Mouse (Mus musculus): ENCODE data around the gene Itpk1.
"Not testable (repeated sequence)": the region's sequence is repeated elsewhere in the genome, so short reads cannot be mapped to it uniquely, and the experiment has no call there.

Itpk1 gene

GRCm38 (mm10) chr12:102634436-102635050 lies 70.2 kb downstream of the Itpk1 start:
- ATAC-seq (ENCODE audit: insufficient number of reproducible peaks, low FRiP score, low TSS enrichment), result no peak

- no peak for ATAC-seq (ENCODE audit: insufficient number of reproducible peaks, low FRiP score, low TSS enrichment)
Measured at GRCm38 (mm10) chr12:102633083-102633501, 71.6 kb downstream of the Itpk1 start.

- ATAC-seq (ENCODE audit: insufficient number of reproducible peaks, low FRiP score, low TSS enrichment), result no peak
Measured at GRCm38 (mm10) chr12:102631690-102632089, 73.0 kb downstream of the Itpk1 start.

DNA sequence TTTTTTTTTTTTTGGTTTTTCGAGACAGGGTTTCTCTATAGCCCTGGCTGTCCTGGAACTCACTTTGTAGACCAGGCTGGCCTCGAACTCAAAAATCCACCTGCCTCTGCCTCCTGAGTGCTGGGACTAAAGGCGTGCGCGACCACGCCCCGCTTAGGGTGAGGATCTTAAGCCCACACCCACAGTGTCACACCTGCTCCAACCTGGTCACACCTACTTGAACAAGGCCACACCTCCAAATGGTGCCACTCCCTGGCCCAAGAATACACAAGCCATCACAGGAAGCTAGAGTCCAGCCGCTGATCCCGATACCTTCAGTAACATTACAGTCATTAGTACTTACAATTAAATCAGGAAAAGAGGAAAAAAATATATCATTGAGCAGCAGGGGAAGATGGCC lies 74.3 kb downstream of the Itpk1 start:
- ATAC-seq (ENCODE audit: insufficient number of reproducible peaks, low FRiP score, low TSS enrichment), result not testable (repeated sequence)

- no peak for ATAC-seq (ENCODE audit: insufficient number of reproducible peaks, low FRiP score, low TSS enrichment)
Measured at GRCm38 (mm10) chr12:102628221-102628620, 76.5 kb downstream of the Itpk1 start.

- ATAC-seq (ENCODE audit: insufficient number of reproducible peaks, low FRiP score, low TSS enrichment), result no peak
Measured at GRCm38 (mm10) chr12:102627545-102627944, 77.2 kb downstream of the Itpk1 start.

DNA sequence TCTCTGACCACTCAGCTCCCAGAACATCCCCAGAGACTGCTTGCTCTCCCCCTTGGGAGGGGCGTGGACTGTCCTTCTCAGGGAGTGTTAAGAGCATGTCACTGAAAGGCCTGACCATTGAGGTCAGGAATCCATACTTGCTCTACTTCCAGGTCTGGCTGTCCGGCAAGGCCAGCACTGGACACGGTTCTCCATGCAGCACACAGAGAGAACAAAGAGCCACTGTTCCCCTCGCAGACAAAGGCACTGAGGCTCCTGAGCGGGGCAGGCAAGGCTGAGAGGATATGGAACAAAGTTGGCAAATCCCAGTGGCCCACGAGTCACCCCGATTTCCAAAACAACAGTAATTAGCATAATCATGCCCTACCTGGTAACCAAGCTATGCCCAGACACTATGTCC lies 77.9 kb downstream of the Itpk1 start:
- ATAC-seq (ENCODE audit: insufficient number of reproducible peaks, low FRiP score, low TSS enrichment), result no peak

- no peak for ATAC-seq (ENCODE audit: insufficient number of reproducible peaks, low FRiP score, low TSS enrichment)
Measured at GRCm38 (mm10) chr12:102625717-102626116, 79.0 kb downstream of the Itpk1 start.

DNA sequence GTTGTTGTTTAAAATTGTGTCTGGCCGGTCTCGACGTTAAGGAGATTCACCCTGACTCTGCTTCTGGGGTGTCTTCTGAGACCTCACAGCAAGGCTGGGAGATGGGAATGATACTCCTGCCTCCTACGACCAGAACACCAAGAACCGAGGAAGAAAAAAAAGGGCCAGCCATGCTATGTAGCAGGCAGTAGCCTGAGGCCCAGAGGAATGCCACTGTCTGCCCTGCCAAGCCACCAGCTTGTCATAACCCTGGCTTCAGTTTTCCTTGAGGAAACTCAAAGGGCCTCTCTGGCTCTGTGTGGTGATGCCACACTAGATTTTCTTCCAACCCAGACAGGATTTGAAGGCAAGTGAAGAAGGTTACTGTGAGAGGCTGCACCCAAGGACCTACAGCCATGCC lies 79.6 kb downstream of the Itpk1 start:
- no peak for ATAC-seq (ENCODE audit: insufficient number of reproducible peaks, low FRiP score, low TSS enrichment)

DNA sequence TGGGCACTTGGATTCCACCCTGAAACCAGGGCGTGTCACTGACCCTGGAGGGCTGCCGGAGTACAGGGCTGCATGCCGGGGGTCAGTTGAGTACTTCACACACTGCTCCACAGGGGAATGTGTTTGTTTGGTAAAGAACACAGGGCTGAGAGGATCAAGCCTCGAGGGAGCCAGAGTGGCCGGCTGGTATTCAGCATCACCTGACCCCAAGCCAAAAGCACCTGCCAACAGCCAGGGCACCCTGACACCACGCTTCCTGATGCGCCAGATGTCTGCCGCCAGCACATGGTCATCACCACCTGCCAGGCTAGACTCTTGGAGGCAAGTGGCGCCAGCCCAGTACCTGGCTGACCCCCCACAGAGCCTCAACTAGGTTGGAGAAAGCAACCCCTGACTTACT lies 80.9 kb downstream of the Itpk1 start:
- no peak for ATAC-seq (ENCODE audit: insufficient number of reproducible peaks, low FRiP score, low TSS enrichment)

- no peak for ATAC-seq (ENCODE audit: insufficient number of reproducible peaks, low FRiP score, low TSS enrichment)
Measured at GRCm38 (mm10) chr12:102622302-102622842, 82.4 kb downstream of the Itpk1 start.

DNA sequence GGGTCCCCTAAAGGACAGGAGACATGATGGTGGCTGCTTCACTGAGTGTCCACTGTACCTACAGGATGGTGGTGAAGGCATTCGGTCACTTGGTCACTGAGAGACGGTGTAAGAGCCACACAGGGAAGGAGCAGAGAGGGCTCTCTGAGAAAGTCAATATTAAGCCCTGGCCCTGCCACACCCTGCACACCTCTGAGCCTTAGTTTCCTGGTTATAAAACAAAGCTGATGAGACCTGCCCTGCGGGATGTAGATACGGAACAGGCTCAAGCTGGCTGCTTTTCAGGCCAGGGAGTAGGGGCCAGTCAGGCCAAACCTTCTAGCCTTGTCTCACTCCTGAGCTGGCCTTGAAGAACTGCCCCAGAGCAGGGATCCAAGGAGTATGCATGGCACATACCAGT lies 82.9 kb downstream of the Itpk1 start:
- no peak for ATAC-seq (ENCODE audit: insufficient number of reproducible peaks, low FRiP score, low TSS enrichment)

GRCm38 (mm10) chr12:102621205-102621604 lies 83.5 kb downstream of the Itpk1 start:
- no peak for ATAC-seq (ENCODE audit: insufficient number of reproducible peaks, low FRiP score, low TSS enrichment)

GRCm38 (mm10) chr12:102619908-102620307 lies 84.8 kb downstream of the Itpk1 start:
- no peak for ATAC-seq (ENCODE audit: insufficient number of reproducible peaks, low FRiP score, low TSS enrichment)

- no peak for ATAC-seq (ENCODE audit: insufficient number of reproducible peaks, low FRiP score, low TSS enrichment)
Measured at GRCm38 (mm10) chr12:102618085-102618484, 86.6 kb downstream of the Itpk1 start.

- ATAC-seq (ENCODE audit: insufficient number of reproducible peaks, low FRiP score, low TSS enrichment), result no peak
Measured at GRCm38 (mm10) chr12:102616843-102617519, 87.7 kb downstream of the Itpk1 start.

DNA sequence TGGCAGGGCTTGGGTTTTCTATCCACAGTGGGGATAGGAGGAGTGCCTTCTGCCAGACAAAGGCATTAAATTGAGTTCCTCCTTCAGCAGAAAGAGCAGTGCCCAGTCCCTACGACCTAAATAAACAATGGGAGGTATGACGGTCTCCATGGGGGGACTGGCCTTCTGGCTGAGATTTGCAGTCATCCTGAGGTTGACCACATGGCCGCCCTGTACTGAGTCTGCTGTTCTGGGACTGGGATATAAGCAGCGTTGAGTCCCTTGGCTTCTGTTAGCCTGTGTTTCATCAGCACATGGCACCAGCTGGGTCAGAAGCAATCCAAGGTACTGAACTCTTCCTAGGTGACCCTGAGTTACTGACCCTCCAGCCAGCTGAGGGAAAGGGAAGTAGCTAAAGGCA lies 88.5 kb downstream of the Itpk1 start:
- ATAC-seq (ENCODE audit: insufficient number of reproducible peaks, low FRiP score, low TSS enrichment), result peak; percentile 46

DNA sequence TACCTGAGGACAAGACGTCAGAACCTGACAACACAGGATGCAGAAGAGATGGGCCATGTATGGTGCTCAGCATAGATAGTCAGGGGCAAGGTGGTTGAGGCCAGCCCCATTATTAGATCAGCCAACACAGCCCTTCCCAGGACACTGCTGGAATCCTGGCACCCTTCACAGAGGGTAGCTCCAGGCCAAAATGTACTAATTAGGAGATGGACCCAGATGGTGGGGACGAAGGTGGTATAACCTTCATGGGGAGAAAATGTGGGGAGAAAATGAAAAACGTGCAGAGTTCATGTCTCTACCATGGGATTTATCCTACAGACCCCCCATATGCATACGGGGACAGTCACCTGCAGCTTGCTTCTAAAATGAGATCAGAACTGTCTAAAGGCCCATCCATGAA lies 91.3 kb downstream of the Itpk1 start:
- ATAC-seq (ENCODE audit: insufficient number of reproducible peaks, low FRiP score, low TSS enrichment), result peak; percentile 45

GRCm38 (mm10) chr12:102612431-102612830 lies 92.3 kb downstream of the Itpk1 start:
- ATAC-seq (ENCODE audit: insufficient number of reproducible peaks, low FRiP score, low TSS enrichment), result no peak

GRCm38 (mm10) chr12:102610927-102611326 lies 93.8 kb downstream of the Itpk1 start:
- no peak for ATAC-seq (ENCODE audit: insufficient number of reproducible peaks, low FRiP score, low TSS enrichment)

GRCm38 (mm10) chr12:102607808-102608517 lies 96.8 kb downstream of the Itpk1 start:
- no peak for ATAC-seq (ENCODE audit: insufficient number of reproducible peaks, low FRiP score, low TSS enrichment)
